Mouse (Mus musculus) stomach, postnatal 0 days (tissue): Measurements from ENCODE around the gene Bach2.

ENCODE experiments used
- CTCF ChIP-seq: IDR thresholded peaks from 2 replicates; pipeline ENCODE4 v1.5.1; 2016; ENCODE audit warnings: antibody characterized with exemption, low read depth, mild to moderate bottlenecking, moderate library complexity
- EP300 ChIP-seq: optimal IDR thresholded peaks from 2 replicates; pipeline ENCODE3; 2016; ENCODE audit warnings: antibody characterized with exemption

- TF ChIP-seq EP300: no peak
- no peak for TF ChIP-seq CTCF
These were observed 282.7 kb downstream of the Bach2 start for GRCm38 (mm10) chr4:32521361-32521740.
